Mouse (Mus musculus): ENCODE data around the gene Wnt7a. TPM values are rescaled to one million over a fixed set of nuclear protein-coding genes. Genes with fewer than 3 reads are reported as not detected.

Gene Wnt7a
- total RNA-seq, 2 experiments from 2014 or later, result not detected

- DNase-seq, result no peak
These were observed 71.4 kb downstream of the Wnt7a start for GRCm38 (mm10) chr6:91339612-91340246.

- no peak for DNase-seq
These were observed 75.7 kb downstream of the Wnt7a start for GRCm38 (mm10) chr6:91335470-91335869.

- DNase-seq, result no peak
These were observed 79.3 kb downstream of the Wnt7a start for GRCm38 (mm10) chr6:91331886-91332285.

- no peak for DNase-seq
These were observed 85.6 kb downstream of the Wnt7a start for GRCm38 (mm10) chr6:91325556-91325955.

- no peak for DNase-seq
These were observed 86.4 kb downstream of the Wnt7a start for GRCm38 (mm10) chr6:91324752-91325151.

GRCm38 (mm10) chr6:91322001-91322772, 89.0 kb downstream of the Wnt7a start:
- DNase-seq, result no peak

Other genes starting within 250 kb of the Wnt7a start
- 10 to 100 TPM; 63.3 to 73.2 TPM for gene Fbln2, start 198.9 kb downstream of the Wnt7a start, total RNA-seq (2021)
- gene Chchd4, start 62.2 kb upstream of the Wnt7a start, total RNA-seq (2021), result 10 to 100 TPM in 1 of 2 experiments, 1 to 10 TPM in 1; 9.9 to 10.0 TPM
- gene Tmem43, start 62.3 kb upstream of the Wnt7a start, total RNA-seq (2021), result 10 to 100 TPM; 32.5 to 41.5 TPM
- gene Xpc, start 104.5 kb upstream of the Wnt7a start, total RNA-seq (2021), result 1 to 10 TPM; 5.9 to 8.4 TPM
- 10 to 100 TPM; 55.2 to 57.3 TPM for gene Lsm3, start 104.6 kb upstream of the Wnt7a start, total RNA-seq (2021)

All from gastrocnemius, postnatal 10 days (tissue).